Mouse (Mus musculus): ENCODE data around the gene Chrd. TPM values are rescaled to one million over a fixed set of nuclear protein-coding genes. Genes with fewer than 3 reads are reported as not detected.

Gene Chrd
- polyA plus RNA-seq, 1 experiment from 2014 or later: 4.5 TPM

GRCm38 (mm10) chr16:20757385-20757784, 24.5 kb downstream of the Chrd start:
- 78% methylated on average over 1 of the region's 1 CpGs for WGBS
- no peak overlapping the region for H3K4me3 ChIP-seq (ENCODE audit: low read depth, low read length)
- no peak overlapping the region for H3K9ac ChIP-seq (replicated peaks; ENCODE audit: low read depth, low read length)
- no peak overlapping the region for H3K27ac ChIP-seq (ENCODE audit: low read length)
- H3K4me1 ChIP-seq (ENCODE audit: control insufficient read depth, insufficient read depth, low read length): no peaks in the 10 kb centered on the region
- no peaks in the 10 kb centered on the region for H3K36me3 ChIP-seq (ENCODE audit: control insufficient read depth, insufficient read depth, low read length)
- H3K9me3 ChIP-seq (ENCODE audit: control insufficient read depth, low read depth, low read length): no peaks in the 10 kb centered on the region
- ATAC-seq (ENCODE audit: insufficient number of reproducible peaks, insufficient read depth, low FRiP score, low read depth): no peak
- no peak overlapping the region for H3K4me2 ChIP-seq (replicated peaks; ENCODE audit: low read depth, low read length)
- no peaks in the 10 kb centered on the region for H3K27me3 ChIP-seq (ENCODE audit: control insufficient read depth, insufficient read depth, low read length)

GRCm38 (mm10) chr16:20761681-20762080, 28.8 kb downstream of the Chrd start:
- Histone ChIP-seq H3K4me3 (ENCODE audit: low read depth, low read length) (no peak overlapping the region), H3K36me3 (ENCODE audit: control insufficient read depth, insufficient read depth, low read length) (no peaks in the 10 kb centered on the region), H3K4me1 (ENCODE audit: control insufficient read depth, insufficient read depth, low read length) (no peaks in the 10 kb centered on the region), H3K9ac (replicated peaks; ENCODE audit: low read depth, low read length) (no peak overlapping the region), H3K9me3 (ENCODE audit: control insufficient read depth, low read depth, low read length) (no peaks in the 10 kb centered on the region), H3K27me3 (ENCODE audit: control insufficient read depth, insufficient read depth, low read length) (no peaks in the 10 kb centered on the region), H3K27ac (ENCODE audit: low read length) (no peak overlapping the region), H3K4me2 (replicated peaks; ENCODE audit: low read depth, low read length) (no peak overlapping the region)
- no peak for ATAC-seq (ENCODE audit: insufficient number of reproducible peaks, insufficient read depth, low FRiP score, low read depth)
- 8% methylated on average over 3 of the region's 3 CpGs for WGBS

GRCm38 (mm10) chr16:20765244-20765643, 32.3 kb downstream of the Chrd start:
- H3K4me2 ChIP-seq (replicated peaks; ENCODE audit: low read depth, low read length): no peak overlapping the region
- no peak overlapping the region for H3K9ac ChIP-seq (replicated peaks; ENCODE audit: low read depth, low read length)
- 0 out of 2 replicates have a peak, but pooled peaks have one; percentile 46 for ATAC-seq (ENCODE audit: insufficient number of reproducible peaks, insufficient read depth, low FRiP score, low read depth)
- WGBS: 48% methylated on average over 9 of the region's 9 CpGs
- no peaks in the 10 kb centered on the region for H3K4me1 ChIP-seq (ENCODE audit: control insufficient read depth, insufficient read depth, low read length)
- H3K27me3 ChIP-seq (ENCODE audit: control insufficient read depth, insufficient read depth, low read length): no peaks in the 10 kb centered on the region
- H3K4me3 ChIP-seq (ENCODE audit: low read depth, low read length): no peak overlapping the region
- no peaks in the 10 kb centered on the region for H3K36me3 ChIP-seq (ENCODE audit: control insufficient read depth, insufficient read depth, low read length)
- no peaks in the 10 kb centered on the region for H3K9me3 ChIP-seq (ENCODE audit: control insufficient read depth, low read depth, low read length)
- no peak overlapping the region for H3K27ac ChIP-seq (ENCODE audit: low read length)

GRCm38 (mm10) chr16:20775021-20775420, 42.1 kb downstream of the Chrd start:
- no peaks in the 10 kb centered on the region for H3K27me3 ChIP-seq (ENCODE audit: control insufficient read depth, insufficient read depth, low read length)

GRCm38 (mm10) chr16:20779846-20780245, 46.9 kb downstream of the Chrd start:
- H3K4me1 ChIP-seq (ENCODE audit: control insufficient read depth, insufficient read depth, low read length): no peaks in the 10 kb centered on the region
- 84% methylated on average over 3 of the region's 3 CpGs for WGBS

More at GRCm38 (mm10) chr16:20775021-20775420, 42.1 kb downstream of the Chrd start:
- Histone ChIP-seq H3K4me1 (ENCODE audit: control insufficient read depth, insufficient read depth, low read length) (no peaks in the 10 kb centered on the region), H3K9ac (replicated peaks; ENCODE audit: low read depth, low read length) (no peak overlapping the region), H3K9me3 (ENCODE audit: control insufficient read depth, low read depth, low read length) (no peaks in the 10 kb centered on the region), H3K4me2 (replicated peaks; ENCODE audit: low read depth, low read length) (no peak overlapping the region), H3K27ac (ENCODE audit: low read length) (no peak overlapping the region), H3K36me3 (ENCODE audit: control insufficient read depth, insufficient read depth, low read length) (no peaks in the 10 kb centered on the region), H3K4me3 (ENCODE audit: low read depth, low read length) (no peak overlapping the region)
- WGBS: 73% methylated on average over 5 of the region's 5 CpGs
- ATAC-seq (ENCODE audit: insufficient number of reproducible peaks, insufficient read depth, low FRiP score, low read depth): no peak

GRCm38 (mm10) chr16:20781101-20781630, 48.2 kb downstream of the Chrd start:
- H3K9me3 ChIP-seq (ENCODE audit: control insufficient read depth, low read depth, low read length): no peaks in the 10 kb centered on the region
- H3K4me1 ChIP-seq (ENCODE audit: control insufficient read depth, insufficient read depth, low read length): no peaks in the 10 kb centered on the region
- no peak overlapping the region for H3K4me3 ChIP-seq (ENCODE audit: low read depth, low read length)
- 72% methylated on average over 4 of the region's 4 CpGs for WGBS
- no peaks in the 10 kb centered on the region for H3K27me3 ChIP-seq (ENCODE audit: control insufficient read depth, insufficient read depth, low read length)
- H3K9ac ChIP-seq (replicated peaks; ENCODE audit: low read depth, low read length): no peak overlapping the region
- no peak for ATAC-seq (ENCODE audit: insufficient number of reproducible peaks, insufficient read depth, low FRiP score, low read depth)
- H3K36me3 ChIP-seq (ENCODE audit: control insufficient read depth, insufficient read depth, low read length): no peaks in the 10 kb centered on the region
- no peak overlapping the region for H3K27ac ChIP-seq (ENCODE audit: low read length)
- no peak overlapping the region for H3K4me2 ChIP-seq (replicated peaks; ENCODE audit: low read depth, low read length)

More at GRCm38 (mm10) chr16:20779846-20780245, 46.9 kb downstream of the Chrd start:
- Histone ChIP-seq H3K4me2 (replicated peaks; ENCODE audit: low read depth, low read length) (no peak overlapping the region), H3K9me3 (ENCODE audit: control insufficient read depth, low read depth, low read length) (no peaks in the 10 kb centered on the region), H3K9ac (replicated peaks; ENCODE audit: low read depth, low read length) (no peak overlapping the region), H3K4me3 (ENCODE audit: low read depth, low read length) (no peak overlapping the region), H3K27ac (ENCODE audit: low read length) (no peak overlapping the region), H3K27me3 (ENCODE audit: control insufficient read depth, insufficient read depth, low read length) (no peaks in the 10 kb centered on the region), H3K36me3 (ENCODE audit: control insufficient read depth, insufficient read depth, low read length) (no peaks in the 10 kb centered on the region)
- no peak for ATAC-seq (ENCODE audit: insufficient number of reproducible peaks, insufficient read depth, low FRiP score, low read depth)

- H3K9ac ChIP-seq (replicated peaks; ENCODE audit: low read depth, low read length): no peak overlapping the region
- no peaks in the 10 kb centered on the region for H3K36me3 ChIP-seq (ENCODE audit: control insufficient read depth, insufficient read depth, low read length)
- H3K9me3 ChIP-seq (ENCODE audit: control insufficient read depth, low read depth, low read length): no peaks in the 10 kb centered on the region
- no peaks in the 10 kb centered on the region for H3K27me3 ChIP-seq (ENCODE audit: control insufficient read depth, insufficient read depth, low read length)
- H3K4me1 ChIP-seq (ENCODE audit: control insufficient read depth, insufficient read depth, low read length): no peaks in the 10 kb centered on the region
- no peak overlapping the region for H3K4me3 ChIP-seq (ENCODE audit: low read depth, low read length)
- 78% methylated on average over 2 of the region's 2 CpGs for WGBS
- no peak overlapping the region for H3K27ac ChIP-seq (ENCODE audit: low read length)
- H3K4me2 ChIP-seq (replicated peaks; ENCODE audit: low read depth, low read length): no peak overlapping the region
- ATAC-seq (ENCODE audit: insufficient number of reproducible peaks, insufficient read depth, low FRiP score, low read depth): no peak
These were observed 51.0 kb downstream of the Chrd start for GRCm38 (mm10) chr16:20783891-20784290.

GRCm38 (mm10) chr16:20784754-20785153, 51.8 kb downstream of the Chrd start:
- H3K27me3 ChIP-seq (ENCODE audit: control insufficient read depth, insufficient read depth, low read length): no peaks in the 10 kb centered on the region
- no peaks in the 10 kb centered on the region for H3K9me3 ChIP-seq (ENCODE audit: control insufficient read depth, low read depth, low read length)
- H3K4me1 ChIP-seq (ENCODE audit: control insufficient read depth, insufficient read depth, low read length): no peaks in the 10 kb centered on the region
- no peaks in the 10 kb centered on the region for H3K36me3 ChIP-seq (ENCODE audit: control insufficient read depth, insufficient read depth, low read length)
- no peak overlapping the region for H3K9ac ChIP-seq (replicated peaks; ENCODE audit: low read depth, low read length)
- no peak overlapping the region for H3K27ac ChIP-seq (ENCODE audit: low read length)
- ATAC-seq (ENCODE audit: insufficient number of reproducible peaks, insufficient read depth, low FRiP score, low read depth): no peak
- no peak overlapping the region for H3K4me2 ChIP-seq (replicated peaks; ENCODE audit: low read depth, low read length)
- no peak overlapping the region for H3K4me3 ChIP-seq (ENCODE audit: low read depth, low read length)

GRCm38 (mm10) chr16:20786556-20786955, 53.6 kb downstream of the Chrd start:
- WGBS: 82% methylated on average over 6 of the region's 6 CpGs

More at GRCm38 (mm10) chr16:20786556-20786955, 53.6 kb downstream of the Chrd start:
- H3K36me3 ChIP-seq (ENCODE audit: control insufficient read depth, insufficient read depth, low read length): no peaks in the 10 kb centered on the region
- H3K4me1 ChIP-seq (ENCODE audit: control insufficient read depth, insufficient read depth, low read length): no peaks in the 10 kb centered on the region
- H3K4me3 ChIP-seq (ENCODE audit: low read depth, low read length): no peak overlapping the region
- no peak overlapping the region for H3K27ac ChIP-seq (ENCODE audit: low read length)
- ATAC-seq (ENCODE audit: insufficient number of reproducible peaks, insufficient read depth, low FRiP score, low read depth): no peak
- no peak overlapping the region for H3K4me2 ChIP-seq (replicated peaks; ENCODE audit: low read depth, low read length)
- H3K27me3 ChIP-seq (ENCODE audit: control insufficient read depth, insufficient read depth, low read length): no peaks in the 10 kb centered on the region
- no peak overlapping the region for H3K9ac ChIP-seq (replicated peaks; ENCODE audit: low read depth, low read length)
- H3K9me3 ChIP-seq (ENCODE audit: control insufficient read depth, low read depth, low read length): no peaks in the 10 kb centered on the region
